Mouse (Mus musculus): ENCODE measurements at regions not wholly inside any gene's neighbourhood (a gene's known extent, or its start where the extent isn't known, plus 50 kb on each side); places are given as distances from the start of the nearest gene placed in this dataset.

- DNase-seq, result no peak
Observed at GRCm38 (mm10) chr10:100685748-100686147, 95.5 kb downstream of the 1700017N19Rik start.

DNA sequence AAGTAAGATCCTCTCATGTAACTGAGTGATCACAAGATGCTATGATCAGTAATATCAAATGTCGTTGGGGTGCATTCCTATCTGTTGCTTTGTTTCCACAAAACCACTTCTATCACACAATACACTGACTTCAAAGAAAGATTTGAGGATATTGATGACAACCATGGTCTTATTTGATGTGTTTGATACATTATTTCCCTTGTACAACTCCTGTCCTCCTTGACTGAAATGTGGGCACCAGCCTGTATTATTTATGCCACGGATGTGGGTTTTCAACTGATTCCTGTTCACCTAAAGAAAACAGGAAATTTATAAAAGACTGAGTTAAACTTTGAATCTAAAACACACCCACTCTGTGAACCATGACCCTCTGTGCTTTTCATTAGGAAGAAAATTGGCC, 105.7 kb downstream of the 1700017N19Rik start:
- DNase-seq, result no peak

GRCm38 (mm10) chr10:100699206-100699605, 108.9 kb downstream of the 1700017N19Rik start:
- DNase-seq, result no peak

DNA sequence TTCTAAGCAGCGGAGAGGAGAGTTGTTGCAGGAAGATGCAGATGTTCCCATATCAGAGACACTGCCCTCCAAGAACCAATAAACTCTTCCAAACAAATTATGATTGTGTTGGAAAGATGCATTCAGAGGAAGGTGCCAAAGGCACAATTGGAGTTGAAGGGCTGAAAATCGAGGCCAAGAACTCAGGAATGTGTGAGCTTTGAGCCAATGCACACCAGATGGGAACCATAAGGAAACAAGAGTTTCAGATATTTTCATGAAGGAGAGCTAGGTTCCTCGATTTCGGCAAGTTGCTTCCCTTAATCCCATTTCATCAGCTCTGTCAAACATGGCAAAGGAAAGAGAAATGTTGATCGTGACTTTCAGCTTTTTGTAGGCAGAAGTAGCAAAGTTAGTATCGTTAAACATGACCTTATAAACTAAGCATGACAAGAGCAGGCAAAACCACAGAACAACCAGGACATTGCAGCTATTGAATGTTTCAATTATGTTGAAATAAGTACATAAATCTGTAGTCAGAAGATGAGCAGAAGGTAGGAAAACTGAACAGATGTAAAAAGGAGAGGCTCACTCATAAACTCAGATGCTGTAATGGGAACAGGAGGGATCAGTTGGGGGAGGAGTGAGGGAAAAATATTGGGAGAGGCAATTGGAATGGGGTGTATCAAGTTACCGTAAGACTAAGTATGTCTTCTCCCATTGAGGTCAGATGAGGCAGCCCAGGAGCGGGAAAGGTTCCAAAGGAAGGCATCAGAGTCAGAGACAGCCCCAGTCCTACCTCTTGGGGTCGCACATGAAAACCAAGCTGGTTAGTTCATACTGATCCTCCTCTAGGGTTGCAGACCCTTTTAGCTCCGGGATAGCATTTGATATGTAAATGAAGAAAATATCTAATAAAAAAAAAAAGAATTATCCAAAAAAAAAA, 110.3 kb downstream of the 1700017N19Rik start:
- peak in 1 of 2 experiments; percentile 17 for DNase-seq

DNA sequence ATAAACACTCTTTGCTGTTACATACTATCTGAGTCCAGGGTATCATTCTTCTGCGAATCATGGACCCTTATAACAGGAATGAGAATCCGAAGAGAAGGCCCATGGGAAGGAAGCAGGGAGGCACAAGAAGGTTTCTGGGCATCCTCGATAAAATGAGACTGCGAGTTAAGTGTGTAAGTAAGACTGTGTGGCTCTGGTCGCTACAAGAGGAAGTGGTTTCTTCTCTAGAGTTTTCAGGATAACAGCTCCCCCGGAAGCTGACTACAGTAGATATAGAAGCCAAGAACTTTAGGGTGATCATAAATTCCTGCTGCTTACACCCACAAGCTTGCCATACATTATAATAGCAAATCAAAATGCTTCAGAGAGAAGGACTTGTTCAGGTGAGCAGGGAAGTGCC, 111.7 kb downstream of the 1700017N19Rik start:
- no peak for DNase-seq

- no peak for DNase-seq
Observed at GRCm38 (mm10) chr10:100716084-100716667, 125.9 kb downstream of the 1700017N19Rik start.

DNA sequence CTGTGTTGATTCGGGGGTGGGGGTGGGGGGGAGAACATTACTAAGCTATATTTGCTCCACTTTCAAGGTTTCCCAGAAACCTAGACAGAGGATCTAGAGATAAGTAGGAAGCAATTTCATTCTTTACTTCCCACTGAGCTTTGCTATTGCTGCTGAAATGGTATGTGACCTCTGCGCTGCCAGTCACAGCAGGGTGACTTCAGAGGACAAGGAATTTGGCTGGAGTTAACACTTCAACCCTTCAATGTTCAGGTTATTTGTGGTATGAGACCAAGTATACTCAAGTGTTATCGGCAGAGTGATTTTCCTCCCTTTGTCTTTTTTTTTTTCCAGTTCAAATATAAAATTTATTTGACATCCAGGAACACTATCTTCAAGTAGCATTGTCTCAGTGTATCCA, 128.3 kb downstream of the 1700017N19Rik start:
- peak; percentile 14 to 25 for DNase-seq

- DNase-seq, result no peak
Observed at GRCm38 (mm10) chr10:100741269-100741668, 151.0 kb downstream of the 1700017N19Rik start.

- peak; percentile 66 to 80 for DNase-seq
Observed at GRCm38 (mm10) chr10:100742065-100742464, 151.8 kb downstream of the 1700017N19Rik start.

DNA sequence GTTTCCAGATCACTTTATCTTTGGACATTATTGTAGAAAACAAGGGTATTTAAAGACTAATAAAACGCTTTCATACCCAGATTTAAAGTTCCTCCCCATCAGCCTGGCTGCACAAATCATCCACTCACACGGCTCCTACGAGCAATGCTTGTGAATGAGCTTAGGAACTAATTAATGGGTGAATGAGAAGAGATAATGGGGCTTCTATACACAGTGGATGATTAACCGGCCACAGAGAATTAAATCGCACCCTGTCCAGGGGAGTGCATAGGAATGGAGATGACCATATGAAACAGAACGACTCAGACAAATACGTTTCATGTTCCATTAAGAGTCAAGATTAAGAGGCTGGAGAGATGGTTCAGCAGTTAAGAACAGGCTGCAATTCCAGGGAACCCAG, 155.9 kb downstream of the 1700017N19Rik start:
- DNase-seq, result no peak

DNA sequence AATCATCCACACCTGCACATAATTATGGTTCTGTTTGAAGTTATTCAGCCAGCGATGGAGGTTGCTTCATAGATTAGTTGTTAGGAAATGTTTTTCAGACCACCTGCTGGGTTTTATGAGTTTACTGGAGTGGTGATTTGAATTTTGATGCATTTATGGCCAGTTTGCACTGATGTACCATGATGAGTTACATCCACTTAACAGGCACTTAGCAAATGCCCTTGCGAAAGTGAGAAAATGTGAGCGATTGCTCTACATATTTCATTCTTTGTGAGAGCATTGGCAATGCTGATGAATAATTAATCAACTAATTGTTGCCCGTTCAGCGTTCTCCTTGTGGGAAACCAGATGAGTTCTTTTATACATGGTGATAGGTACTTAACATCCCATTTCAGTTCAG, 164.7 kb downstream of the 1700017N19Rik start:
- no peak for DNase-seq

GRCm38 (mm10) chr10:100774252-100774651, 184.0 kb downstream of the 1700017N19Rik start:
- DNase-seq, result no peak

DNA sequence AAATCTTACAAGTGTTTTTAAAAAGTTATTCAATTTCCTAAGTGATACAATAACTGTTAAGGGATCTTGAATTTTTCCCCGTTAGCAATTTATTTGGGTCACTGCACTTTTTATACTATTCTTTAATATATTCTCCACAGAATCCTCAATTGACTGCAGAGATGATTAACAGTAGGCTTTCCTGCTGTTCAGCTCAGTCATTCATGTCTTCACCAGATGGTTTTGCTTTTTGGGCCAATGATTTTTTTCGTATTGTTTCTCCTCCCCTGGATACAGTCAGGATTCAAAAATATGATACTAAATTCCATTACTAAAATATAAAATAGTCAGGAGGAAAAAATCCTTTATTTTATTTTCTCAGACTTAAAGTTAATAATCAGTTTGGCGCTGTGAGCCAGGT, 201.9 kb downstream of the 1700017N19Rik start:
- peak in 1 of 2 experiments; percentile 25 for DNase-seq

DNA sequence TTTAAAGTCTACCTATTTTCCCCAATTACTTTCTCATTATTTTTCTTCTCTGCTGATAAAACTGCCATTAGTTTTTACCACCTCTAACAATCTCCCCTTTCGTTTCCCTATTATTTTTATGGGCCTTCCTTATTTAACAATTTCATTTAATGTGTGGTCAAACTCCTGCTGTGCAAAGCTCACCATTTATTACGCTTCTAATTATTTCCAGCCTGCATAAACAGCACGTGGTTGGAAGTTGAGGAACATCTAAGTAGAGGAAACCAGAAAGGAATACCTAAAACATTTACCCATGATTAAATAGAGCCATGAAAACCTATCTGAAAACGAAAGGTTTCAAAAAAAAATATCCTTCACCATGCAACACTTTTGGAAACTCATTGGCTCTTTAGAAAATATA, 202.3 kb downstream of the 1700017N19Rik start:
- DNase-seq, result no peak

- peak in 1 of 2 experiments; percentile 29 for DNase-seq
Observed at GRCm38 (mm10) chr10:100795215-100795972, 205.1 kb downstream of the 1700017N19Rik start.

DNA sequence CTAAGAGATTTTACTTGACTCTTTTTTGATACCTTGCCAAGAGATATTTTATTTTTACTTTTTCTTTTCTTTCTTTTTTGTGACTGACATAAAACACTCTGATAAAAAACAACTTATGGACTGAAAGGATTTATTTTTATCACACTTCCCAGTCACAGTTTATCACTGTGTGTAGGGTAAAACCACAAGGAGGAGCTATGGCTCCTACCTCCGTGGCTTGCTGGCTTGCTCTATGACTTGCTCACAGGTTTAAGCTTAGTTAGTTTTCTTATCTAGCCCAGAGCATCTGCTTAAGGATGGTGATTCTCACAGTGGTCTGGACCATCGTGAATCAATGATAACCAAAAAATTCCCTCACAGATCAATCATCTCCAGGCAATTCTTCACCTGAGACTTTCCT, 221.4 kb downstream of the 1700017N19Rik start:
- DNase-seq, result no peak

DNA sequence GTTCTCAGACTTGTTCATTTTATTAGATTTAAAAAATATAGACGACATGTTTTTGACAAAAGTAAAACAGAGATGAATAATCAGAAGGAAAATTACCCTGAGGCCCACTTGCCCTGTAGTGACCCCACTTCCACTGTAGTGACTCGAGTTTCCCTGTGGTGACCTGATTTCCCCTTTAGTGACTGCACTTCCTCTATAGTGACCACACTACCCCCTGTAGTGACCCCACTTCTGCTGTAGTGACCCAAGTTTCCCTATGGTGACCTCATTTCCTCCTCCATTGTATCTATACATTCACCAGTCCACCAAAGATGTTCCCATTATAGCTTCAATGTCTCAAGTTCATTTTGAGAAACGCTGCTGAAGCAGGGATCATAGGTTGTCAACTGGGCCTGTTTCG, 244.5 kb downstream of the 1700017N19Rik start:
- DNase-seq, result no peak

GRCm38 (mm10) chr10:100853213-100853612, 262.9 kb downstream of the 1700017N19Rik start:
- no peak for DNase-seq

DNA sequence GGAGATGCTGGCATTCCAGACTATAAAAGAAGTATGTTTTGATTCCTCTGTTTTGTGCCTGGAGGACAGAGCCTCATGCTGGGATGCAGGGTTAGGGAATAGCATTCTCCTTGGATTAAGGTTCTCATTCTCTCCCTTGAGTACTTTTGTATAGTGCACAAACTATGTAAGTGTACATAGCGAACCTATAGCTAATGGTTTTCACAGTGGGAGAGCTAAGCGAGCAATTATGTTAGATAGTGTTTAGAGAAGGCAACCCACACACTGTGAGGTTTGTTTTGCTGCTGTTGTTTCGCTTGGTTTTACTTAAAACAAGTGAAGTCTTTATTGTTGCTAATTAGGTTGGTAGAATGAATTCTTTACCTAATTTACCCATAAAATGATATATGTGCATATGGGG, 266.2 kb downstream of the 1700017N19Rik start:
- DNase-seq, result no peak

DNA sequence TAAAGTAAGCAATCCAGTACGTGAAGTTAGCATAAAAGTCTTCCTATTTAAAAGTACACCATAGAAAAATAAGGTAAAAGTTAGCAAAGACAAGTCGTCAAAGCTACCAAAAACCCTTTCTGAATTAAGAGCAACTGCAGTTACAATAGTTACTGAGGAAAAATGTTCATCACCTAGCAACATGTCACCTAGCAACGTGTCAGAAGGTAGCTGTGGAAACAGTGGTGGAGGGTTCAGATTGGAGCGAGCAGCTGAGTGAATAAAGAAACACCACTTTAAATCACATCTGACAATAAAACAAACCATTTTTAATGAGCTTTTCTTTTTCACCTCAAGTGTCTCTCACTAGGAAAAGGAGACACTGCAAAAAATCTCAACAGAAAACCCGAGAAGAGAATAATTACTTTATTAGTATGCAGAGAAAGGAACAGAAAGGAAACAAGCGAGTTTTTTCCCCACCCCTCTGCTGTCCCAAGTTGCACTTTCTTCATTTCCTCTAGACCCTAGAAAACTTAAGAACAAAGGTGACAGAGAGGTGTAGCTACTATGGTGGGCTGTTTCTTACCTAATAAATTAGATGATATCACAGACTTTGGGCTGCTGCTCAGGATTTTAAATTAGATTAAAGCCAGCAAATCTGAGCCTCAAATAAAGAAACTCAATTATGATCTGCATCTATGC, 275.4 kb downstream of the 1700017N19Rik start:
- DNase-seq, result no peak

DNA sequence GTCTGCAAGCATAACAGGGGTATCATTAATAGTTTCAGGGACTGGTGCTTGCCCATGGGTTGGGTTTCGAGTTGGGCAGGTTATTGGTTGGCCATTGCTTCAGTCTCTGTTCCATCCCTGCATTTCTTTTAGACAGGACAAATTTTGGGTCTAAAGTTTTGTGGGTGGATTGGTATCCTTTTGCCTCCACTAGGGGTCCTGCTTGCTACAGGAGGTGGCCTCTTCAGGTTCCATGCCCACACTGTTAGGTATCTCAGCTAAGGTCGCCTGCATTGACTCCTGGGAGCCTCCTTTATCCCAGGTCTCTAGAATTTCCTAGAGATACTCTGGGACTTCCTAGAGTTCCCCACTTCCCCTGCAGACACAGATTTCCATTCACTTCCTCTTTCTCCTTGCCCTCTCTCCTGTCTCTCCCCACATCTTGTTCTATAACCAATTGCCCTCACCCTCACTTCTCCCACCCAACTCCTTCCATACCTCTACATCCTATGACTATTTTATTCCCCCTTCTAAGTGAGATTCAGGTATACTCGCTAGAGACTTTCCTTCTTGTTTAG, 278.2 kb downstream of the 1700017N19Rik start:
- DNase-seq, result no peak

GRCm38 (mm10) chr10:100882584-100882983, 292.3 kb downstream of the 1700017N19Rik start:
- no peak for DNase-seq

Measured in cerebellum, postnatal 25 days (tissue).